Mouse (Mus musculus): ENCODE results near the gene Nupr1l.
"Not testable (repeated sequence)": the region's sequence is repeated elsewhere in the genome, so short reads cannot be mapped to it uniquely, and the experiment has no call there.

The Nupr1l gene

DNA sequence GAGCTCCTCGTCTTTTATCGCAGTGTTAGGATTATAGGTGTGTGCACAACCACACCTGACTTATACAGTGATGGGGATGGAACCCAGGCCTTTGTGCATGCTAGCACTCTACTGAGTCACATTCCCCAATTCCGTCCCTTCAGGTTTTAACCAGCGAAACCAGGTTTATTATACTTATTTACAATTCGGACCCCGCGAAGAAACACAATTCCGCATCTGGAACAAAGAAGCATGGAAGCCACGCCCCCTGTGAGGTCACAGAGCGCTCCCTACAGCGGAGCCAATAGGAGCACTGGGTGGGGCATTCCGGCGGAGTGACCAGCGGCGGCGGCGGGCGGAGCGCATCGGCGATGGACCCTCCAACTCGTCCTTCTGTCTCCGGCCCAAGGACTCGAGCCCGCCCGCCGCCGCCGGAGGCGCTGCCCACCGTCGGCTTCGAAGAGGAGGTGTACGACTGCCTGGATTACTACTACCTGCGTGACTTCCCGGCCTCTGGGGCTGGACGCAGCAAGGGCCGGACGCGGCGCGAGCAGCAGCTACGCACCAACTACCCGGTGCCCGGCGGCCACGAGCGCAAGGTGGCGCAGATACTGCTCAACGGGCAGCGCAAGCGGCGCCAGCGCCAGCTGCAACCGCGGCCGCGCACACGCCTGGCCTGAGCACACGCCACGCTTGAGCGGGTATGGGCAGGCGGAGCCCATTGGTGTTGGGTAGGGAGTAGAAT is at the start of gene Nupr1l:
Gene Nupr1l (plus strand): TSS at position 299 of the 724 bp plus-strand sequence.
- peak; percentile 96 for DNase-seq (ENCODE audit: low spot score)

DNA sequence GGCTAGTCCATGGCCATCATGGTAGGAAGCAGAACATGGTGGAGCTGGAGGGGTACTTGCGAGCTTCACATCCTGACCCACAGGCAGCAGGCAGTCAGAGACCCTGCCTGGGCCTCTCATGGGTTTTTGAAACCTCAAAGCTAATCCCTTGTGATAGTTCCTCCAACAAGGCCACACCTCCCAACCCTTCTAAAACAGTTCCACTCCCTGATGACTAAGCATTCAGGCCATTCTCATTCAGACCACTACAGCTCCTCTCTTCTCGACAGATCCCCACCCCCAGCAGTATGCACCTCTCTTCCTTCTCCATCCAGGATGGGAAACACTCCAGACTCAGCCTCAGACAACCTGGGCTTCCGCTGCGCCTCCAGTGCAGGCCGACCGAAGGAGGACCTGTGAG is 46.0 kb upstream of the Nupr1l start:
- DNase-seq (ENCODE audit: low spot score), result no peak

DNA sequence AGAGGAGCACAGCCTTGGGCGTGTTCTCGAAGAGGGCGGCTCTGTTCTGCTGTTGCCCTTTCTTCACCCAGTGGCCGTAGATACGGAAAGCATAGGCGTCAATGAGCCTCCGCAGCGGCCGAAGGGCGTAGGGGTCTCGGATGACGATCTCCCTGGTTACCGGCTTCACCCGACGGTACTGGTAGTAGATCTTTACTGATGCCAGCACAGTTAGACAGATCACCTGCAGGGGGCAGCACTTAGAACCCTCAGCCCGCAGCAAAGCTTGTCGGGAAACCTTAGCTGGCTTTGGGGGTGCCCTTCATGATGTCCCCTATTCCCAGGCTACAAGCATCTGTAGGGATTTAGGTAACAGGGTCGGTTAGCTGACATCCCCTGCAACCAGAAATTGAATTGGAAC is 43.9 kb upstream of the Nupr1l start:
- no peak for DNase-seq (ENCODE audit: low spot score)

DNA sequence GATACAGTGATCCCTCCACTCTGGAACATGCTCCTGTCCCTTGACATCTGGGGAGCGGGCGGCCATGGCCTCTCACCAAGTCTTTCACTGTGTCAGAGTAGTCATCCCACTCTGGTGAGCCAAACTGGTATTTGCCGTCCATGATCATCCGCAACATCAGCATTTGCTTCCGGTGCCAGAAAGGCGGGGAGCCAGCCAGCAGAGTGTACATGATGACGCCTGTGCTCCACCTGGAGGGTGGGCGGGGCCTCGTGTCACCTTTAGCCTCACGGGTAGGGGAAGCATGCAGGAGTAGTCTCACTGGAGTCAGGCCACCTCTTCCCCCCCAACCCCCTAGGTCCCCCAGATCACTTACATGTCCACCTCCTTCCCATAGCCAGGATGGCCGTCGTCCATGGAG is 42.5 kb upstream of the Nupr1l start:
- DNase-seq (ENCODE audit: low spot score), result no peak

DNA sequence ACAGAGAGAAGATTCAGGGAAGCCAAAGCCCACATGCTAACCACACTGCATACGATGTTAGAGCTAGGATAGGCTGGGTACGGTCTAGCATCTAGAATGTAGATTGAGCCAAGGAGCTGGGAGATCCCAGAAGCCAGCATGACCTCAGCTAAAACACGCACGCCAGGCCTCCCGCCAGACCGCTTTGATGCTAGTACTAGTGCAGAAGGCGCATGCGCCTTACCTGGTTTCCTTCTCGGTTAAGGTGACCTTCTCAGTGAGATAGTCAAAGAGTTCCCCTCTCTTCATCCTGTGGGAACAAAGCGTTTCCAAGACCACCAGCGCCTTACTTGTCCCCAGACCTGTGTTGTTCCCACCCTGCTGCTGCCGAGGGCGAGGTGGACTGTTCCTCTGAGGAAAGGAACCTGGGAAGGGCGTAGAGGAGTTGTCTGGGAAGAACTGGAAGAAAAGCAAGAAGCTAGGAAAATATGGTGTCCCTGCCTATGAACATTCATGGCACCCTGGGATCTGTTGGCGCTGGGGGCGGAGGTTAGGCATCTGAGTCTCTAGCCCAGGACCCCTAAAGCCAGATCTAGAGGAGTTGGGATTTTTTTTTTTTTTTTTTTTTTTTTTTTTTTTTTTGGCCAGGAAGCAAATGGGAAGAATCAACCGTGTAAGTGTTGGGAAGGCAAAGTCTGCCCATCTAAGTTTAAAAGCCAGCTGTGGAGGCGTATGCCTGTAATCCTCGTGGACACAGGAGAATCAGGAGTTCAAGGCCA is 38.9 kb upstream of the Nupr1l start:
- no peak for DNase-seq (ENCODE audit: low spot score)

DNA sequence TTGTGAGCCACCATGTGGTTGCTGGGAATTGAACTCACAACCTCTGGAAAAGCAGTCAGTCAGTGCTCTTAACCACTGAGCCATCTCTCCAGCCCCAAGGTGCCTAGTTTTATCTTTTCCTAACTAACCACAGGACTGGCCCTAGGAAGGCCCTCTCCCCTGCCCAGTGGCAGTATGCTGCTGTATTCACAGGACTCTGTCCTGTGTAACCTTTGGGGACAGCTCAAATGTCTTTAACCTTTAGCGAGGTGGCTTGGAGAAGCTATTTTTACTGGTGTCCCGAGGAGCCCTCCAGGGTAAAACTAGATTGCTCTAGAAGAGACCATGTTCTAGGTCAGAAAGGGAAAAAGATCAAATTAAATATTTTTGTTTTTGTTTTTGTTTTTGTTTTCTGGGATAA is 37.1 kb upstream of the Nupr1l start:
- no peak for DNase-seq (ENCODE audit: low spot score)

DNA sequence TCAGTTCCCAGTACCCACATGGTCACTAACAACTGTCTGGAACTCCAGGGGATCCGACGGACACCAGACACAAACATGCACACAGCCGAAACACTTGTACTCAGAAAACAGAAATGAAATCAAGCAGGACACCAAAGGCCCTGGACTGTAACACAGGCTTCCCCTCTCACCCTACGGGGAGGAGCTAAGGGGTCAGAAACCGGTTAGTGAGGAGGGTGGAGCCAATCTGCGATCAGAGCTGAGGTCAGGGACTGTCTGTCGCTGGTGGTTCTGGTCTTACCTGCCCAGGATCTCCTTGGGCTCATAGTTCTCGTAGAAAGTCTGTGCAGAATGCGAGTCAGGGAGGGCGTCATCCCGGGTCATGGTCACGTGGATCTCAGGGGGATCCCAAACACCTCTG is 34.4 kb upstream of the Nupr1l start:
- no peak for DNase-seq (ENCODE audit: low spot score)

DNA sequence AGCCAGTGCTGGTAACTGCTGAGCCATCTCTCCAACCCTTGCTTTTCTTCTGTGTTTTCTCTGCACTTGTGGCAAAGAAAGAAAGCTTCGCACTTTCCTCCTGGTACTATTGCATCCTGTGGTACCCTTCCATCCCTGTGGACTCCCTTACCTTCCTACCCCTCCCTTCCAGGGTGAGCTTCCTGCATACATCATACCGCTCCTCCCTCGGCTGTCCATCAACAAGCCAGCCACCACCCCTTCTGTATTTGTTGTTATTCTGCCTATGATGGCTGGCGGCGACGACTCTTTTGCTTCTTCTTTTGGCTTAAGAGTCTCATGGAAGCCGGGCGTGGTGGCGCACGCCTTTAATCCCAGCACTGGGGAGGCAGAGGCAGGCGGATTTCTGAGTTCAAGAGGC is 33.2 kb upstream of the Nupr1l start:
- DNase-seq (ENCODE audit: low spot score), result no peak

DNA sequence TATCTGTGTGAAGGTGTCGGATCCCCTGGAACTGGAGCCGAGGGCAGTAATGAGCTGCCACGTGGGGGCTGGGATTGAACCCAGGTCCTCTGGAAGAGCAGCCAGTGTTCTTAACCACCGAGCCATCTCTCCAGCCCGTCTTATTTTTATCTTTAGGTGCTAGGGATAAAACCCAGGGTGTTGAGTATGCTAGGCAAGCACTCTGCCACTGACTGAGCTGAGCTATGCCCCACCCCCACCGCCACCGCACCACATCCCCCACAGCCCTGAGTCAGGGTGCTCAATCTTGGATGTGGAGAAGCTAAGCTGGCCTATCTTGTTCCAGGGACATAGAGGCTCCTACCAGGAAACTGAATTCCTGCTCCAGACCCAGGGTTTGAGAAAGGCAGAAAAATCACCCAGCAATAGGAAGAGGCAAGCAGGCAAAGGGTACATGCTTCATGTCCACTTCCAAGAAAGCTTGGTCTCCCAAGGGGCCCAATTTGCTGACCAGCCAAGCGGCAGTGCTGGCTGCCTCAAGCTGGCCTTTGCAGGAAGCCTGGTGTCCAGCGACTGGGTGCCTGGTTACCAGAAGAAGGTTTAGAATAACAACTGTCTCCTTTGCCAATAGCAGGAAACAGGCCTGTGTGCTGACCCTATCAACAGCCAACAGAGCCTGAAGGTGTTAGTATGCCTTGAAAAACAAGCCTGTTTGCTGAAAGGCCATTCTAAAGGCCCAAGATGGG is 30.4 kb upstream of the Nupr1l start:
- peak; percentile 74 for DNase-seq (ENCODE audit: low spot score)

DNA sequence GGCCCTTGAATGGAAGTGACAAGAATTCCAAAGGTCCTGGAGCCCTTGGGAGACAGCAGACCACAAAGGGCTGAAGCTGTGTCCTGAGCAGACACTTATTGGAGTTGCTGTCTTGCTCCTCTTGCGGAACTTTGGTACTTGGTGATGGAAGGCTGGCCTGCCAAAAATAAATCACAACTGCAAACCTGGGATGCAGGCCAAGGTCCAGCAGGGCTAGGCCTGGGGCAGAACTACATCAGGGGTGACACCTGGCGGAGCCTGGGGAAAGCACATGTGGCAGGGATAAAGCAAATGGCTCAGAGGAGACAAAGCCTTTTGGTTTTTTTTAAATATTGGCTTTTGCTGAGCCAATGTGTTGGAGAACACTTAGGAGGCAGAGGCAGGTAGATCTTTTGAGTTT is 29.4 kb upstream of the Nupr1l start:
- peak; percentile 82 for DNase-seq (ENCODE audit: low spot score)

DNA sequence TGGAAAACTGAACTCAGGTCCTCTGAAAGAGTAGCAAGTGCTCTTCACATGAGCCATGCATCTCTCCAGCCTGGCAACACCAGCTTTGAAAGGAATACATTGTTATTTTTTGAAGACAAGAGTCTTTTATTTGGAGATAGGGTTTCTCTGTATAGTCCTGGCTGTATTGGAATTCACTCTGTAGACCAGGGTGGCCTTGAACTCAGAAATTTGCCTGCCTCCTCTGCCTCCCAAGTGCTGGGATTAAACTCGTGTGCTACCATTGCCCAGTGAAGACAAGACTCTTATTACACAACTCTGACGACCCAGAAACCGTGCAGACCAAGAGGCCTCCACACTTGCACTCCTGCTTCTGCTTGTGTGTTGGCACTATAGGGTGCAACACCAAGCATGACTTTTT is 28.5 kb upstream of the Nupr1l start:
- DNase-seq (ENCODE audit: low spot score), result no peak

DNA sequence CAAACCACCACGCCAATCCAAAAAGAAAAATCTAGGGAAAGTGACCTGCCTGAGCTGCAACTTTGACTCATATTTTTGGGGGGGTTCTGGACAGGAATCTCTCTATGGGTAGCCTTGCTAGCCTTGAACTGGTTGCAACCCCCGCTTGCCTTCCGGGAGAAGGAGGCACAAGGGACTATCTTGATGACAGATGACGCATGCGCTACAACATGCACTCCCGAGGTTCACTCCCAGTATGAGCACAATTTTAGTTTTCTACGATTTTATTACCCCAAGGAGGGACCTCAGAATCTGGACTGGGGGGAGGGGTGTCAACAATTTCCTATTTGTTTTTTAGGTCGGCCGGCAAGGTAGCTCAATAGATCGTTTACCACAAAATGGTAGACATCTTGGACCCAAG is 22.1 kb upstream of the Nupr1l start:
- peak; percentile 63 for DNase-seq (ENCODE audit: low spot score)

DNA sequence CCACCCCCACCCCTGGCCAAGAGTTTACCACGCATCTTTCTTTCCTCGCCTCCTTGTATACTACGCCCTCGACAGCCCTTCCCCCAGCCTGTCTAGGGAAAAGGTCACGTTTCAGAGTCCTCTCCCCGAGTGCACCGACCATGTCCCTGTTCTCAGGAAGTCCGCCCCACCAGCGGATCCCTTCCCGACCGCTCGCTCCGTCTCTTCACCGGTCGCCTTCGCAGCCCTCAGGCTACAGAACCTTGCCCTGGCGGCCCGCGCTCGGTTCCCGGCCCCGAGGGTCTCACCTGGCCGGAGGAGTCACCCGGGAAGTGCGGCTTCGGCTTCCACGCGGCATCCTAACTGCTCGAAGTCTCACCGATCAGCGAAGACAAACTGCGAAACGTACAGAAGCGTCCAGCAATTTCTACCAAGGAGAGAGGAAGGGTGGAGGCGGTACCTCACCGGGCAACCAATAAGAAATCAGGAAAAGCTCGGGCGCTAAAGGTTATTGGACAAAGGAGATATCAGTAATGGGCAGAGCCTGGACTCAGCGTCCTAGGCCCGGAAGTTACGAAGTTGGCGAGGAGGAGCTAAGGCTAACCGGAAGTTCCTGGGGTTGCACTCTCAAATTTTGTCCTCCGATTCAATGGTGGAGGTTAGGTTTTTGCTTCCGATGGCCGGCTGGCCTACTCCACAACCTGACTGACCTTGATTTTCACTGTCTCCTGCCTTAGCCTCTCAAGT is 21.3 kb upstream of the Nupr1l start, which contains the start of gene Chchd2:
Gene Chchd2 (minus strand): TSS at position 560 of the 726 bp plus-strand sequence.
- peak; percentile 99 for DNase-seq (ENCODE audit: low spot score)

DNA sequence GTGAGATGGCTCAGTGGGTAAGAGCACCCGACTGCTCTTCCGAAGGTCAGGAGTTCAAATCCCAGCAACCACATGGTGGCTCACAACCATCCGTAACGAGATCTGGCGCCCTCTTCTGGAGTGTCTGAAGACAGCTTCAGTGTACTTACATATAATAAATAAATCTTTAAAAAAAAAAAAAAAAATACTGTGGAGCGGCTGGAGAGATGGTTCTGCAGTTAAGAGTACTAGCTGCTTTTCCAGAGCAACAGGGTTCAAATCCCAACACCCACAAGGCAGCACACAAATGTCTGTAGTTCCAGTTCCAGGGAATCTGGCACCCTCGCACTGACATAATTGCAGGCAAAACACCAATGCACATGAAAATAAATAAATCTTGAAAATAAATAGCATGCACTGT is 17.9 kb upstream of the Nupr1l start:
- not testable (repeated sequence) for DNase-seq (ENCODE audit: low spot score)

DNA sequence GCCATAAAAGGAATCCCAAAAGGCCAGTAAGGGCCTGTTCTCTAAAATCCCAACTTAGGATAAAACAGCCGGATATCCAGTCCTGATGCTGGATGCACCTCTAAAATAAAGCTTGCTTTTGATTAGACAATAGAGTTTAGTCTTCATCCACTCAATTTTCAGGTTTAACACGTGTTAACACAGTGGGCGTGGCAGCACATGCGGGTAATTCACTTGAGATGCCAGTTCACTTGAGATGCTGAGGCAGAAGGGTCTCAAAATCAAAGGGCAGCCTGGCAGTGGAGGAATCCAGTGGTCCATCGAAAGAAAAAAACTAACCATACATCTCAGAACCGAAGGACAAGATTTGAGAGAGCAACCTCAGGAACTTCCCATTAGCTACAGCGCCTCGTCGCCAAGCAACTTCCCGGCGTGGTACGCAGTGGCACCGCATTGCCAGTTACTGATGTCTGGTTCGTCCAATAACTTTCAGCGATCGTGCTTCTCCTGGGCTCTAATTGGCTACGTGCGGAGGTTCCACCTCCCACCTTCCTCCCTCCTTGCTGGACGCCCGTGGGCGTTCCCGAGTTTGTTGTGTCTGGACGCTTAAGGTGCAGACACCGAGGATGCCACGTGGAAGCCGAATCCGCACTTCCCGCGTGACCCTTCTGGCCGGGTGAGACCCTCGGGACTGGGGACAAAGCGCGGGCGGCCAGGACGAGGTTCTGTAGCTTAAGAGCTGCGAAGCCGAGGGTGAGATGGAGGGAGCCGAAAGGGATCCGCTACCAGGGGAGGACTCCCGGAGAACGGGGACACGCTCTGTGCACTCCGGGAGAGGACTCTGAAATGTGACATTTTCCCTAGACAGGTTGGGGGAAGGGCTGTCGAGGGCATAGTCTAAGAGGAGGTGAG is 12.9 kb upstream of the Nupr1l start, which contains the start of gene Zbed5:
Gene Zbed5 (plus strand): TSS at position 526 of the 891 bp plus-strand sequence.
- DNase-seq (ENCODE audit: low spot score), result peak; percentile 99

DNA sequence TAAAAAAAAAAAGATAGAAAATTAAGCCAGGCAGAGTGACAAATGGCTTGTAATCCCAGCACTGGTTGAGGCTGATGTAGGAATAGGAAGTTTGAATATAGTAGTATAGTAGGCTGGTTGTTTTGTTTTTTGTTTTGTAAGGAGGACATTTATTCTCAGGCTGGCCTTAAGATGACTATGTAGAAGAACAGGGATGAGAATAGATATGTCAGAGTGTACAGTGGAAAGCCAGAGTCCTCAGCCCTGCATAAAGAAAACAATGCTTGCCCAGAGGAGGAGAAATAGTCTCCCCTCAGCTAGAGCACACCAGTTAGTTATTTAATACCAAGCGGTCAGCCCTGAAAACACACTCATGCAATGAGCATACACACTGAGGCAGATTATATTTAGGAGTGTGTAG is 9.9 kb upstream of the Nupr1l start, which contains the start of gene Phkg1:
Gene Phkg1 (minus strand): TSS at position 101 of the 400 bp plus-strand sequence.
- DNase-seq (ENCODE audit: low spot score), result no peak

DNA sequence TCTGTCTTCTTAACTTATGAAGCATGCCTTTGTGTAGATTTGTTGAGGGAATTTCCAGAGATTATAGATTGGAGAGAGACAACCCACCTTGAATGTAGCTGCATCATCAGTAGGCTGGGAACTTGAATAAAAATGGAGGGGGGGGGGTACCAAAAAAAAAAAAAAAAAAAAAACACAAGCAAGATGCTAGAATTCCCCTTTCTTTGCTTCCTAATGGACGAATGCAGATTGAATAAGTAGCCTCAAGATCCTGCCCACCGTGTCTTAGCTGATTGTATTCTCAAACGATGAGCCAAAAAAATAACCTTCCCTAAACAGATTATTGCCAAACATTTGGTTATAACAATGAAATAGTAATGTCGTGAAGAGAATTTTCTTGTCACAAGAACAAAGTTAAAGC is 565 bp upstream of the Nupr1l start:
- DNase-seq (ENCODE audit: low spot score), result peak; percentile 31

DNA sequence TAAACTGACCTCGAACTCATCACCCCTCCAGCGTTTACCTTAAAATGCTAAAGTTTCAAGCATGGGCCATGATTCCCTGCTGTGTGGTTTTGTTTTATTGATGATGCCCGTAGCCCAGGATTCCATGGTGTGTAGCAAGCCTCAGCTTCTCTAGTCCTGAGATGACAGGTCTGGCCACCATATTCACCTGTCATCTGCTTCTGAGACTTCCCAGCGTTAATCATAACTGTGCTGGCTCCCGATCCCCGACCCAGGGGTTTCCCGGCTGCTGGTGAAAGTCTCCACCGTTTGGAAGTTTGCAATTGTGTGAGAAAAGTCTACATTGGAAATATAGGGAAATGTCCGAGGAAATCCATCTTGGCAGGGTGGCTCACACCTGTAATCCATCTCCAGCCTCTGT is 807 bp downstream of the Nupr1l start:
- DNase-seq (ENCODE audit: low spot score), result no peak

DNA sequence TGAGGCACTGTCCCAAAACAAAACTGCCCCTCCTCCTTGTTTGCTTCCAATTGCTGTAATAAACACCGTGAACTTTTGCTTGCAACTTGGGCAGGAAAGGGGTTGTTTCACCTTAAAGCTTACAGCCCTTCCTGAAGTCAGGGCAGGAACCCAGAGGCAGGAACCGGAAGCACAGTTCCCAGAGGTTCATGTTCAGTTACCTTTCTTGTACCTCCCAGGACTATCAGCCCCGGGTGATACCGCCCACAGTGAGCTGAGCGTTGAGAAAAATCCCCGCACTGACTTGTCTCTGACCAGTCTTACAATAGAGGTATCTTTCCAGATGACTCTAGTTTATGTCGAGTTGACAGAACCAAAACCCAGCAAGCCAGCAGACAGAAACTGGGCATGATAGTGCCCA is 1.3 kb downstream of the Nupr1l start:
- DNase-seq (ENCODE audit: low spot score), result no peak

DNA sequence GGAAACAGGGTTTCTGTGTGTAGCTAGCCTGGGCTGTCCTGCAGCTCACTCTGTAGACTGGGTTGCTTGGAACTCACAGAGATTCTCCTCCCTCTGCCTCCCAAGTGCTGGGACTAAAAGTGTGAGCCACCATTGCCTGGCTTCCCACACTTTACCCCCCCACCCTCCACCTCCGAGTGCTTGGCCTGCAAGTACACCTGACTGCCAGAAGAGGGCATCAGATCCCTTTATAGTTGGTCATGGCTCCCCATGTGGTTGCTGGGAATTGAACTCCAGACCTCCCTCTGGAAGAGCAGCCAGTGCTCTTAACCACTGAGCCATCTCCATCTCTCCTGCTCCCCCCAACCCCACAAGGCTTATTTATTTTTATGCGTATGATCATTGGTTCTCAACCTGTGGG is 5.7 kb downstream of the Nupr1l start:
- peak; percentile 46 for DNase-seq (ENCODE audit: low spot score)

DNA sequence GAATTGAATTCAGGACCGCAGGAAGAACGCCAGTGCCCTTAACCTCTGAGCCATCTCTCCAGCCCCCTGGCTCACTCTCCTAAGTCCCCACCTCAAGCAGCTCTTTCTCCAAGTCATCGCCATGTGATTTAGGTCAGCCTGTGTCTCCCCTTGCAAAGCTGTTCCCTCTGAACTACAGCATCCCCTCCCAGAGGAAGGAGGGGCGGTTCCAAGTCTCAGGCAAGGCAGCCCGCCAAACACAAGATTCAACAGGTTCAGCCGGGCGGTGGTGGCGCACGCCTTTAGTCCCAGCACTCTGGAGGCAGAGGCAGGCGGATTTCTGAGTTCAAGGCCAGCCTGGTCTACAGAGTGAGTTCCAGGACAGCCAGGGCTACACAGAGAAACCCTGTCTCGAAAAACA is 7.2 kb downstream of the Nupr1l start:
- DNase-seq (ENCODE audit: low spot score), result not testable (repeated sequence)

Data from MN1 (cell line).